ENCODE assay signal across 13 mouse cellular contexts in genomic region chr9:64002981-64003380, GRCm38 (mm10).
"Had no signal": no experiment of that assay in that cellular context is flagged by ENCODE, and none has a peak within 500 bp of the region (broad histone marks: within the 10 kb centered on the region; RNA-seq: fewer than 3 reads in every experiment).

No protein-coding gene starts in this region.

- H3K4me3 ChIP-seq: kidney, embryonic 15.5 days; limb, embryonic 15.5 days; midbrain, embryonic 10.5 days; myocyte; neural tube, embryonic 15.5 days had no signal

- H3K27ac ChIP-seq: kidney, embryonic 15.5 days; limb, embryonic 15.5 days; midbrain, embryonic 10.5 days; neural tube, embryonic 15.5 days had no signal

- H3K36me3 ChIP-seq: neural tube, embryonic 15.5 days had no signal

- H3K9ac ChIP-seq: kidney, embryonic 15.5 days; limb, embryonic 15.5 days; neural tube, embryonic 15.5 days had no signal

- H3K4me2 ChIP-seq: kidney, embryonic 15.5 days; limb, embryonic 15.5 days; neural tube, embryonic 15.5 days had no signal

- H3K27me3 ChIP-seq: kidney, embryonic 15.5 days; limb, embryonic 15.5 days; neural tube, embryonic 15.5 days had no signal

- DNase-seq: kidney, adult 2 months; kidney, postnatal 14 days; left cerebral cortex, postnatal 4 days; lung, adult 18-20 months; right cerebral cortex, adult 18-20 months; right cerebral cortex, postnatal 25 days; thymus, adult 2 months; thymus, postnatal 36 days had no signal

- H3K9me3 ChIP-seq: kidney, embryonic 15.5 days; limb, embryonic 15.5 days; midbrain, embryonic 10.5 days; neural tube, embryonic 15.5 days had no signal
